Mouse (Mus musculus): ENCODE results near the gene Gm14124. TPM values are rescaled to one million over a fixed set of nuclear protein-coding genes. Genes with fewer than 3 reads are reported as not detected.
"Not testable (repeated sequence)": the region's sequence is repeated elsewhere in the genome, so short reads cannot be mapped to it uniquely, and the experiment has no call there.

The Gm14124 gene
- 0.05 TPM in 1 of 2 replicates, not detected in the other for polyA plus RNA-seq (2015; fragmentation: Nextera tagmentation; extraction: Ambion mirVana)

DNA sequence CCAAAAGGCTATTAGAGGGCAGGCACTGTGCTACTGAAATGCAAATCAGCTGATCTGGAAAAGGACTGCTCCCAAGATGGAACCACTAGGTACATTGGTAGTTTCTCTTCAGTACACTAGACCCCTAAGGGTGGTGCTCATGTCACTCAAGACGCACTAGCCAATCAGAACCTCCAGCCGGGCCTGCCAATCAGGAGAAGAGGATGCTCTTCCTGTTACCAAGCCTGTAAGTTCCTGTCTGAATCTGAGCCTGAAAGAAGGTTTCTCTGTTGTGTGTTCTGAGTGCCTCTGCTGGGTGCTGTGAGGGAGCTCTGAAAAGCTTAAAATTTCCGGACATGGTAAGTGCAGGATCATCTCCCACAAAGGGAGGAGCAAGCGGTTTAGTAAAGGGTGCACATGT, at the start of gene Gm14124:
Gene Gm14124, plus strand, starts transcription at position 227 of the 400 bp plus-strand sequence.
- H3K9me3 ChIP-seq; H3K36me3 ChIP-seq; H3K9ac ChIP-seq; H3K27ac ChIP-seq; H3K4me2 ChIP-seq; ATAC-seq (ENCODE audit: insufficient number of reproducible peaks, low FRiP score, low TSS enrichment, low read depth); H3K4me3 ChIP-seq; H3K4me1 ChIP-seq; H3K27me3 ChIP-seq: not testable (repeated sequence)
- 87% methylated on average over 4 of the region's 4 CpGs for WGBS

DNA sequence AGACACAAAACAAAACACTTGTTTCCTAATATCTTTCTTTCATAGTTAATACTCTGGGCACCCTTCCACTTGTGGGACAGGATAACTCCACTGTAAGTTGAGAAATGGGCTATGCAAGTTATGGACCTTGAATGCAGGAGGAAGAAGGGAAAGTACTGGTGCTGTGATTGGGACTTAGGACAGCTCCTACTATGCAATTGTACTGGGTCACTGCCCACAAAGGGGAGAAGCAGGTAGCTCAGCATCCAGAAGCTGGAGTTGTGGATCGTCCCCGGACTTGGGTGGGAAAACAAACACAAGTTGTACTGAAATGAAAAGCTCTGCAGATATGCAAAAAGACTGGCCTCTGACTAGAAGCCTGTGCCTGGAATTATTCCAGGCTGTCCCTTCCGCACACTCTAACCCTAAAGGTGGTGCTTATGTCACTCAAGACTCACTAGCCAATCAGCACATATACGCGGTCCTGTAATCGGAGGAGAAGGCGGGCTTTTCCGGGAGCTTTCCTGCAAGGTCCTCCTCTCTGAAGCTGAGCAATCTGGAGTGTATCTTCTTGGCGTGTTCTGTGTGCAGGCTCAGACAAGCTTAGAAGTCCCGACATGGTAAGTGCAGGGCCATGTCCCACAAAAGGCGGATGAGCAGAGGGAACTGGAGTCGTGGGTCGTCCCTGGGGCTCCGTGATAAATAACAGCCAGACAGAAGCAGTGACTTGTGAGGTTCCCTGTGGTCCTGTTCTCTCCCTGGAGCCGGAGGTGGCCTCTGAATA, 39.5 kb upstream of the Gm14124 start, which contains the start of gene Zfp937:
Gene Zfp937, plus strand, starts transcription at position 474 of the 763 bp plus-strand sequence.
- not testable (repeated sequence) for H3K9ac ChIP-seq, H3K9me3 ChIP-seq, H3K4me1 ChIP-seq, H3K27me3 ChIP-seq, H3K36me3 ChIP-seq
- H3K4me2 ChIP-seq = peak within 1 kb of the TSS; percentile 41
- WGBS = 0% methylated on average over 15 of the region's 15 CpGs
- H3K27ac ChIP-seq = peak within 1 kb of the TSS; percentile 59; the same call in 1 of the 2 replicates
- ATAC-seq (ENCODE audit: insufficient number of reproducible peaks, low FRiP score, low TSS enrichment, low read depth) = peak; percentile 98
- peak within 1 kb of the TSS; percentile 45 for H3K4me3 ChIP-seq

DNA sequence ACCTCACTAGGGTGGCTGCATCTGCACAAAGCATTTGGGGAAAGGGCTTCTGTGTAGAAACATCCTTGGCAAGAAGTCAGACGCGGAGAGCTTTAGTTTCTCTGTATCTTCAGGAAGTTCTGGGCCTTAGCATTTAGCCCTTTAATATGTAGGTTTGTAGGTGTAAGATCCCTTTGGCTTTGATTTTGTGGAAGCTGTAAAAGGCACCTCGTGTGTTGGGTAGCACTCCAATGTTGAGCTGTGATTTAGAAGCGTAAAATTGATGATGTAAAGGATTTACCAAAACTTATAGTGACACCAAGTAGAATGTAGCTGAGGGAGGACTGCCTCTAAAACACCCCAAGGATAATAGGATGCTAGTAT, 39.0 kb upstream of the Gm14124 start:
- H3K9me3 ChIP-seq; ATAC-seq (ENCODE audit: insufficient number of reproducible peaks, low FRiP score, low TSS enrichment, low read depth); H3K9ac ChIP-seq; H3K27me3 ChIP-seq; H3K4me1 ChIP-seq; H3K36me3 ChIP-seq: not testable (repeated sequence)
- H3K4me3 ChIP-seq = peak overlapping the region; percentile 45
- WGBS = 9% methylated on average over 4 of the region's 4 CpGs
- peak overlapping the region; percentile 41 for H3K4me2 ChIP-seq
- peak overlapping the region; percentile 59; the same call in 1 of the 2 replicates for H3K27ac ChIP-seq

DNA sequence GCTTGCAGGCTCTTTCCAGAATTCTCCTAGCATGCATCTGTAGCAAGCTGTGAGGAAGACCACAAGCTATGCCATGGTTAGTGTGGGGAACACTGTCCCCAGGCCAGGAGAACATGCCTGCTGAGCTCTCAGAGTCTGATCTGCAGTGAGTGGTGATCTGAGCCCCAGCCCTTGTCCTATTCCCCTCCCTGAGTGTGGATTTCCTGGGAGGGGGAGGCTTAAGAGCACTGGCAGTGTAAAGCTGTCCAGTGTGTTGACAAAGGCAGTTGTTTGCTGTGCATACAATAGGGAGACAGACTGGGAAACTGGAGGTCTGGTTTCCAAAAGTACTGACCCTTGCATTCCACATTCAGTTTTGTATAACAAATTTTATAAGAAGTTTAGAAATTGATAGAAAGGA, 34.1 kb upstream of the Gm14124 start:
- not testable (repeated sequence) for H3K4me3 ChIP-seq; H3K9ac ChIP-seq; H3K4me2 ChIP-seq; ATAC-seq (ENCODE audit: insufficient number of reproducible peaks, low FRiP score, low TSS enrichment, low read depth); H3K9me3 ChIP-seq; H3K27me3 ChIP-seq; H3K27ac ChIP-seq; H3K4me1 ChIP-seq; H3K36me3 ChIP-seq

DNA sequence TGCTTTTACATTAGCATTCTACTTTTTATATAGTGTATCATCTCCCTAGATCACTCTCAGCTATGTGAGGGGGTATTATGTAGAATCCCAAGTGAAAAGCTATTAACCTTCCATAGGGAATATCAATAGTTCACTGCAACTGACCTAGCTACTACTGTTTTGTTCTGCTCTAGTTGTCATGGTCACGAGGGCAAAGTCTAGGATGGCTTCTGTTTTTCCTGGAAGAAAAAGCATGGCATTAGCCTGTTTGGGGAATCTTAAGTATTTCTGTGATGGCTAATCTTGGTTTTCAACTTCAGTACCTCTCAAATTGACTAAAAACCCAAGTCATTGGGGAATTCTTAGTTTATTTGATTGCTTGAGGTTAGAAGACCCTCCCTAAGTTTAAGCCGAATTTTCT, 14.1 kb upstream of the Gm14124 start:
- ATAC-seq (ENCODE audit: insufficient number of reproducible peaks, low FRiP score, low TSS enrichment, low read depth) = no peak
- Histone ChIP-seq H3K27ac (no peak overlapping the region), H3K36me3 (peaks cover 7% of the 10 kb centered on the region; the same call in 1 of the 2 replicates), H3K9me3 (peaks cover 9% of the 10 kb centered on the region; the same call in 1 of the 2 replicates), H3K4me3 (no peak overlapping the region), H3K27me3 (no peaks in the 10 kb centered on the region), H3K4me2 (no peak overlapping the region), H3K4me1 (no peaks in the 10 kb centered on the region), H3K9ac (no peak overlapping the region)
- WGBS = 88% methylated on average over 2 of the region's 2 CpGs

DNA sequence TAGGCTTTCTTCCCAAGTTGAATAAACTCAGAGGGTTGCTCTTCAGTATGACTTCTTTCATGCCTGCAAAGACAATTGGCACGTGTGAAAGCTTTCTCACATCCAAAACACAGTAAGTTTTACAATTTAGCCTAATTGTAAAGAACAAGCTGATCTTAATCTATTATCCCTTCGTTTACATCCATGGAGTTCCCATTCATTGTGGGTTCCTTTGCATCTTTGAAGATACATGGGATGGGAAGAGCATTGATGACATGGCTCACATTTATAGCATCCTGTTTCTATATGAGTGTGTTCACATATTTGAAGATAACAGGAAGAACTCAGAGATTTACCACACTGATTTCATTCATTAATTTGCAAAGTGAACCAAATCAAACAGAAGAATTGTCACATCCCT, 1.8 kb upstream of the Gm14124 start, which contains the start of gene Gm21994:
Gene Gm21994, minus strand, starts transcription at position 101 of the 400 bp plus-strand sequence.
- WGBS = 56% methylated on average over 2 of the region's 2 CpGs
- H3K36me3 ChIP-seq; H3K4me3 ChIP-seq; H3K4me2 ChIP-seq; H3K27me3 ChIP-seq; H3K27ac ChIP-seq; H3K9ac ChIP-seq; H3K9me3 ChIP-seq; ATAC-seq (ENCODE audit: insufficient number of reproducible peaks, low FRiP score, low TSS enrichment, low read depth); H3K4me1 ChIP-seq: not testable (repeated sequence)

DNA sequence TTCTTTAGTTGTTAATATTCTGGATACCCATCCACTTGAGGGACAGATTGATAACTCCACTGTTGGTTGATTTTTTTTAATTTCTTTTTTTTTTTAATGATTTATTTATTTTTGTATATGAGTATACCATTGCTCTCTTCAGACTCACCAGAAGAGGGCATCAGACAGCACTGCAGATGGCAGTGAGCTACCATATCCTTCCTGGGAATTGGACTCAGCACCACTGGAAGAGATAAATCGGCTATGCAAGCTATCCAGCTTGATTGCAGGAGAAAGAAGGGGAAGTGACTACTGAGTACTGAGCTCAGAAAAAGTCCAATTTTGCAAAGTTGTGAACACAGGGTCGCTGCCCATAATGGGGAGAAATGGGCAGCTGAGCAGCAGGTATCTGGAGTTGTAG, 456 bp upstream of the Gm14124 start:
- H3K27ac ChIP-seq; H3K4me3 ChIP-seq; H3K27me3 ChIP-seq; H3K4me2 ChIP-seq; H3K4me1 ChIP-seq; H3K36me3 ChIP-seq; H3K9ac ChIP-seq; ATAC-seq (ENCODE audit: insufficient number of reproducible peaks, low FRiP score, low TSS enrichment, low read depth); H3K9me3 ChIP-seq: not testable (repeated sequence)
- 68% methylated on average over 2 of the region's 2 CpGs for WGBS

DNA sequence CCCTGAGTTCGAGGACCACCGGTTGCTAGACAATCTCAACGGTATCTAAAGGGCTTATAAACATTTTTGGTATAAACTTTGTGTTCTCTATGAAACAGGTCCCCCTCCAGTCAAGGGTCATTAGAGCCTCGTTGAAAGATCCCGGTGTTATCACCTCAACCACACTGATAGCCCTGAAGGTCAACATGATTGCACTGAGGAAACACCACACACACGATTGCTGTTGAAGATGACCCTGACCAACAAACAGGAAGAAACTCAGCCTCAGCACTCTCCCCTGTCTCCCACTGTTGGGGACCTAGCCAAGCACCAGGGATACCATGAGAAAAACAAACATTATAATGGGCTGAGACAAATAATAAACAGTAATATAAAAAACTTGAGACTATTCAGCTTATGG, 36.4 kb downstream of the Gm14124 start:
- H3K9ac ChIP-seq = no peak overlapping the region
- WGBS = 80% methylated on average over 6 of the region's 6 CpGs
- H3K27me3 ChIP-seq = no peaks in the 10 kb centered on the region
- no peaks in the 10 kb centered on the region for H3K36me3 ChIP-seq
- no peak for ATAC-seq (ENCODE audit: insufficient number of reproducible peaks, low FRiP score, low TSS enrichment, low read depth)
- no peak overlapping the region for H3K4me2 ChIP-seq
- H3K27ac ChIP-seq = no peak overlapping the region
- no peak overlapping the region for H3K4me3 ChIP-seq
- no peaks in the 10 kb centered on the region for H3K4me1 ChIP-seq
- no peaks in the 10 kb centered on the region for H3K9me3 ChIP-seq

DNA sequence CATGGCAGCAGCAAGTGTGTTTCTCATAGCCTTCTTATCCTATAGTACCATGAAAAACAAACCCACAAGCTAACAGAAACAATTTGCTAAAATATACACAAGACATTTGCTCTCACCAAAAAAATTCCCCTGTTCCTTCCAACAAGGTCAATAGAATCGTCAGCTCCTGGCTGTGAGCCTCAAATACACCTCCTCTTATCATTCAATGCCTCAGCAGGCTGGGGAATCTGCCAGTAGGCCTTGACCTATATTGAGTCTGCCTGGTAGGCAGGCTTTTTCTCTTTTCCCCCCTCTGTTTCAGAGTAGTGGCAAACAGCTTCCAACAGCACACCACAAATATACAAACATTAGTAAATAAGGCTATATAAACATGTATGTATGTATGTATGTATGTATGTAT, 41.8 kb downstream of the Gm14124 start:
- Histone ChIP-seq H3K4me2 (no peak overlapping the region), H3K9me3 (no peaks in the 10 kb centered on the region), H3K27ac (no peak overlapping the region), H3K27me3 (no peaks in the 10 kb centered on the region), H3K4me3 (no peak overlapping the region), H3K36me3 (no peaks in the 10 kb centered on the region), H3K9ac (no peak overlapping the region), H3K4me1 (no peaks in the 10 kb centered on the region)
- ATAC-seq (ENCODE audit: insufficient number of reproducible peaks, low FRiP score, low TSS enrichment, low read depth) = no peak
- 48% methylated on average over 1 of the region's 1 CpGs for WGBS

DNA sequence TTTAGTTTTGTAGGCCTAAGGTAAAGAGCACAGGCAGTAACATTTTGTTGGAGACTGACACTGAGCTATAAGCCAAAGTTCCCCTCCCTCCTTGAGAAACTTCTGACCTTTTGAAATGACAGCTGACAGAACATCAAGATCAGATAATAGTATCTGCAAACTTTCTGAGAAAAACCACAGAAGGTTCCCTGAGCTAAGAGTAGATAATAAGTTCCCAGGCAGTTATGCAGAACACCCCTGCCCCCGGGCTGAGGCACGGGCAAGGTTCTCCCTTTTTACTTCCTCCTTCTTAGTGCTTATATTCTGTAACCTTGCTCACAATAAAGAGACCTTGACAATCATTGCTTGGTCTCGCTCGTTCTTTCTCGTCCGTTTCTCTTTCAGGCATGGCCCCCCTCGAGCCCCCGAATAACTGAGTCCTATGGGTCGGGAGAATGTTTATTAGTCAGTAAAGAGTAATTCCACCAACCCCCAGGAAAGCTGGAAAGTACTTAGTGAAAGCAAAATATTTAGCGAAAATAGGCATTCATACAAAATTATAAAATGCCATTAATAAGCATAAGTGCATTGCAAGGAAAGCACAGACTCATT, 50.0 kb downstream of the Gm14124 start:
- Histone ChIP-seq H3K27me3 (no peaks in the 10 kb centered on the region), H3K4me3 (no peak overlapping the region), H3K4me1 (no peaks in the 10 kb centered on the region), H3K4me2 (no peak overlapping the region), H3K9ac (no peak overlapping the region), H3K36me3 (no peaks in the 10 kb centered on the region), H3K27ac (no peak overlapping the region), H3K9me3 (no peaks in the 10 kb centered on the region)
- ATAC-seq (ENCODE audit: insufficient number of reproducible peaks, low FRiP score, low TSS enrichment, low read depth) = no peak
- WGBS = 82% methylated on average over 10 of the region's 10 CpGs

DNA sequence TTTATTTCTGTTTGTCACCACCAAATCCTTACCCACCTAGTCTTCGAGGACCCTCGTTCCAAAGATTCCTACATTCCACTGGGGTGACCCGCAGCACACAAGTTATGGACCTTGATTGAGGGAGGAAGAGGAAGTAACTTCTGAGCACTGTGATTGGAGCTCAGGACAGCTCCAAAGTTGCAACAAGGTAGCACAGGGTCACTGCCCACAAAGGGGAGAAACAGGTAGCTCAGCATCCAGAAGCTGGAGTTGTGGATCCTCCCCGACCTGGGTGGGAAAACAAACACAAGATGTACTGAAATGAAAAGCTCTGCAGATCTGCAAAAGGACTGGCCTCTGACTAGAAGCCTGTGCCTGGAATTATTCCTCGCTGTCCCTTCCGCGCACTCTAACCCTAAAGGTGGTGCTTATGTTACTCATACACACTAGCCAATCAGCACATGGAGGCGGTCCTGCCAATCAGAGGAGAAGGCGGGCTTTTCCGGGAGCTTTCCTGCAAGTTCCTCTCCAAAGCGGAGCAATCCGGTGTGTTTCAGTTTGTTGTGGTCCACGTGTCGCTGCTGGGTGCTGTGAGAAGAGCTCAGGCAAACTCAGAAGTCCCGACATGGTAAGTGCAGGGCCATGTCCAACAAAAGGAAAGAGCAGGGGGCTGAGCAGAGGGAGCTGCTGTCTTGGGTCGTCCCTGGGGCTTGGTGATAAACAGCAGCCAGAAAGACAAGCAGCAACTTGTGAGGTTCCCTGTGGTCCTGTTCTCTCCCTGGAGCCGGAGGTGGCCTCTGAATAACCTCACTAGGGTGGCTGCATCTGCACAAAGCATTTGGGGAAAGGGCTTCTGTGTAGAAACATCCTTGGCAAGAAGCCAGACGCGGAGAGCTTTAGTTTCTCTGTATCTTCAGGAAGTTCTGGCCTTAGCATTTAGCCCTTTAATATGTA, 53.9 kb downstream of the Gm14124 start:
- ATAC-seq (ENCODE audit: insufficient number of reproducible peaks, low FRiP score, low TSS enrichment, low read depth) = peak; percentile 92
- H3K27me3 ChIP-seq, H3K4me1 ChIP-seq, H3K9me3 ChIP-seq: not testable (repeated sequence)
- Histone ChIP-seq H3K4me3 (peak overlapping the region; percentile 57), H3K4me2 (peak overlapping the region; percentile 52), H3K27ac (peak overlapping the region; percentile 72), H3K36me3 (peaks cover 10% of the 10 kb centered on the region), H3K9ac (0 out of 2 replicates have a peak overlapping the region, but pooled peaks have one; percentile 37)
- 11% methylated on average over 19 of the region's 19 CpGs for WGBS

DNA sequence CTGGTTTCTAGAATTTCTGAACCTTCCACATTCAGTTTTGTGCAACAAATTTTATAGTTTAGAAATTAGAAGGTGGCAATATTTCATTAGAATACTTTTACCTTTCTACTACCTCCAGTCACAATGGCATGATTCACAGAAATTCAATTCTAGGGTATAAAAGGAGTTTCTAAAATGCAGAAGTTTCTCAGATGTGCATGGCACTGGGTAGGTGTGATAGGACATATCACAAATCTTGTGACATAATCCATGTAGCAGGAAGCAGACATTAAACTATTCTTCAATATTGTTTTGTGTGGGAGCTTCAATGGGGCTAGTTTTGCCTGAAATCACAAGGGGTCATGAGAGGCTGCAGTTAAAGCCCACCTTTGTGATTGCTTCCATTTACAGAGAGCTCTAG, 58.8 kb downstream of the Gm14124 start:
- peaks cover 34% of the 10 kb centered on the region for H3K36me3 ChIP-seq
- H3K27me3 ChIP-seq = no peaks in the 10 kb centered on the region
- H3K4me2 ChIP-seq = no peak overlapping the region
- H3K27ac ChIP-seq = no peak overlapping the region
- peaks cover 24% of the 10 kb centered on the region for H3K9me3 ChIP-seq
- no peak overlapping the region for H3K4me3 ChIP-seq
- no peaks in the 10 kb centered on the region for H3K4me1 ChIP-seq
- no peak overlapping the region for H3K9ac ChIP-seq
- no peak for ATAC-seq (ENCODE audit: insufficient number of reproducible peaks, low FRiP score, low TSS enrichment, low read depth)
